Mouse (Mus musculus) A20 (cell line): ENCODE data around the gene Dennd2a.
A peak's percentile ranks its signal among the peaks of the same experiment; 100 is the strongest.
"Not testable (repeated sequence)": the region's sequence is repeated elsewhere in the genome, so short reads cannot be mapped to it uniquely, and the experiment has no call there.

Experiments
- DNase-seq: peaks from one replicate; pipeline ENCODE4 v3.0.0-alpha.2; 2011; ENCODE audit warnings: low read depth, low spot score

The Dennd2a gene

DNA sequence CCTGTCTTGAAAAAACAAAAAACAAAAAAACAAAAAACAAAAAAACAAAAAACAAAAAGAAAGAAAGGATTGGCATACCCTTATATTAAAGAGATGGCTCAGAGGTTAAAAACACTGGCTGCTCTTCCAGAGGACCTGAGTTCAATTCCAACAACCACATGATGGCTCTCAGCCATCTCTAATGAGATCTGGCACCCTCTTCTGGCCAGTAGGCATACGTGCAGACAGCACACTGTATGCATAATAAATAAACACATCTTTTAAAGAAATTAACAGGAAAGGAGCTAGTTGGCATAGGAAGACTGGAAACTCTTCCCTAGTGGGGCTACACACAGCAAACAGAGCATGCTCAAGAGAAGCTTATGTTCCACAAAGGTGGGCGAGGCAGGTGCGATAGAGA, 106.6 kb downstream of the Dennd2a start:
- DNase-seq, result peak; percentile 42

DNA sequence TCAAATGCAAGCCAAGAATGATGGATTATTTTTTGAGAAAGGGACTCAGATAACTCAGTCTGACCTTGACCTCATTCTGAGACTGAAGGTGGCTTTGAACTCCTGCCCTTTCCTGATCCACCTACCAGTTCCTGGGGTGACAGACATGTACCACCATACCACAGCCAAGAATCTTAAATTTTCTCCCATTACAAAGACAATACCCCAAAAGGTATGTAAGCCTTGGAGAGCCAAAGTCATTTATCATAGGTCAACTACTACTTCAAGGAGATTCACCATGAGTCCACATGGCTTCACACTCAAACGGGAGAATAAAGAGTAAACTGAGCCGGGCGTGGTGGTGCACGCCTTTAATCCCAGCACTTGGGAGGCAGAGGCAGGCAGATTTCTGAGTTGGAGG, 107.1 kb downstream of the Dennd2a start:
- DNase-seq, result no peak

DNA sequence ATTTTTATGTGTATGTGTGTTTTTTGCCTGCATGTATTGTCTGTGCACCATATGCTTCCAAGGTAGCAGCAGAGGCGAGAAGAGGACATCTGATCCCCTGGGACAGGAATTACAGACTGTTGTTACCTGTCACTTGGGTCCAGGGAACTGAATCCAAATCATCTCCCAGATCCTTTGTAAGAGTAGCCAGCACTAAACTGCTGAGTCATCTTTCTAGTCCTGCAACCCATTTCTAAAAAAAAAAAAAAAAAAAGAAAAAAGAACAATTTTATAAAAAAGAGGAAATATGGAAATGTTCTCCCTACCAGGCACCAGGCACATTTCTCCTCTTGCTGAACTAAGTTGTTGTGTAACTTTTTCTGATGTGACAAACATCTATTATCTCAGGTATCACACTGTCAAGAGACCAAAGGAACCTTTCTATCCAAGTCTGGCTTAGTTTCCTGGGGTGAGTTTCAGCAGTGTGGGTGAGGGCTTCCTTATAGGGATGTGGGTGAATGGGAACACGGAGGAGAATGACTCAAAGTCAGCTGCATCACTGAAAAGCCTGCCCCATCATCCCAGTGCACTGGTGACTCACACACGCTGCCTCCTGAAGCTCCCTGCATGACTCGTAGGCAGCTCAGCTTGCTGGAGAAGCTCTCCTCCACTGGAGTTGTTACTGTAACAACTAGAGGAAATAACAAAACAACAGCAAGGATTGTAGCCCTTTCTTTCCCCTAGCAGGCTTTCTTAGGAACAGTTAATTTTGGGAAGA, 110.1 kb downstream of the Dennd2a start:
- DNase-seq, result no peak

DNA sequence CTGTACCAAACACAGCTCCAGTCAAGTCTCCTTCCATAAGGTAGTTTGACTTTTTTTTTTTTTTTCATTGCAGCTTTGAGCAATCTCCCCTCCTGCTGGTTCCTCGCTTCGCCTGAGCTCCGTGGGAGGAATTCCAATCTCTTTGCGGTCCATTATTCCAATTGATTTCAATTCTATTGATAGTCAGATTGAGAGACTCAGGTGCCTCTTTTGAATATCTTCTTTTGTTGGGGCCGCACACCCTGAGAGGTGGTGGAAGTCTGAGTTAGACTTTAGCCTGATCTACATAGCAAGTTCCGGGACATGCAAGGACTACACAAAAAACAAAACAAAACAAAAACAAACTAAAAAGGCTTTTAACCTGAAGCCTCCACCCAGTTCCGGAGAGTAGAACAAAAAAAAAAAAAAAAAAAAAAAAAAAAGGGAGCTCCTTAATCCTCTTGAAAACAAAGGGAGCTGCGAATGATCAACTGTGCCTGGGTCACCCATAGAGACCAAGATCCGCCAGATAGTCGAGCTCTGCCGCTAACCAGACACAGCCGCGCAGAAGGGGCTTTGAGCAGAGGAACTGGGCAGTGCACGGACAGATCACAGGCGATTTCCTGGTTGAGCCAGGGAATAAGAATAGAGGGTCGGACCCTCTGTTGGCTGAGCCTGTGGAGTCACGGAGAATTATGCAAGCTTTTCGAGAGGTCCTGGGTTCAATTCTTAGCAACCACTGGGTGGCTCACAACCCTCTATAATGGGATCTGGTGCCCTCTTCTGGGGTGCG, 111.7 kb downstream of the Dennd2a start:
- peak; percentile 11 for DNase-seq

DNA sequence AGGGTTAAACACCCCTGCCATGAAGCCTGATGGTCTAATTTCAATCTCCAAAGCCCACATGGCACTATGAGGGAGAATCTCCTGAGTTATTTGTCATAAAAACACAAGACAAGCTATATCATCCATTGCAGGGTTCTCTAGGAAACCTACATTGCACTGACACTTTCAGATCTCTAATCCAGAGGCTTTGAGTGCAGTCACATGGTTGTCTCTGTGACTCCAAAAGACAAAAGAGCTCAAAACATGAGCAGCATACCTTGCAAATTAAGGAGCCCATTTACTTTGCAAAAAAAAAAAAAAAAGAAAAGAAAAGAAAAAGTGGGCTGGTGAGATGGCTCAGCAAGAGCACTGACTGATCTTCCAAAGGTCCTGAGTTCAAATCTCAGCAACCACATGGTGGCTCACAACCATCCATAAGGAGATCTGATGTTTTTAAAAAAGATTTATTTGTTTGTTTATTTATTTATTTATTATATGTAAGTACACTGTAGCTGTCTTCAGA, 114.8 kb downstream of the Dennd2a start:
- DNase-seq, result no peak

DNA sequence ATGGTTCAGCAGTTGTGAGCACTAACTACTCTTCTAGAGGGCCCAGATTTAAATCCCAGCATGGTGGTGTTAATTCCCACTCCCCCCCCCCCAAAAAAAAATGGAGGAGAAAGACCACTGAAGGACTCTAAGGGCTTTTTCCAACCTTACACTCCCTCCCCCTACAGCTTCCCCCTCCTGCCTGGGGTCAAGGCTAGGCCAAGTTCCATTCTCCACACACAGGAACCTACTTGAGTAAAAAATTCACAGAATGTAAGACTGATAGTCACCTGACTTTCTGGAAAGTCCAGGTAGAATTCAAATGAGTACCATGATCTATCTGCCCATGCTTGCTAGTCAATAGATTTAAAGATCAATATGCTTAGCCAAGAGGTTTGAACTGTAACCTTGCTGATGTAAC, 117.5 kb downstream of the Dennd2a start:
- no peak for DNase-seq

DNA sequence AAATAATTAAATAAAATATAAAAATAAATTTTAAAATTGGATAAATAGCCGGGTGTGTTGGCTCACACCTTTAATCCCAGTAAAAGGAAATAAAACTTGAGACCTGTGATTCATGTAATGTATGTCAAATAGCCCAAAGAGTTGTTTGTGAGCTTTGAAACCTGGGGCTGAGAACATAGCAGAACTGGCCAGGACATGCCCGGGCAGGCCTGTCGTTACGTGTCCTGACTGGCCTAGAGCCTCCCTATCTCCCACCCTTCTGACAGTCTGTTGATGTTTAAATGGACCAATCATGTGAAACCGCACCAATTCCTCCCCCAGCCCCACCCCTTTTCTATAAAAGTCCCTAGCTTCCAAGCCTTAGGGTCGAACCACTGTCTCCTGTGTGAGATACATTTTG, 120.1 kb downstream of the Dennd2a start:
- DNase-seq, result not testable (repeated sequence)

DNA sequence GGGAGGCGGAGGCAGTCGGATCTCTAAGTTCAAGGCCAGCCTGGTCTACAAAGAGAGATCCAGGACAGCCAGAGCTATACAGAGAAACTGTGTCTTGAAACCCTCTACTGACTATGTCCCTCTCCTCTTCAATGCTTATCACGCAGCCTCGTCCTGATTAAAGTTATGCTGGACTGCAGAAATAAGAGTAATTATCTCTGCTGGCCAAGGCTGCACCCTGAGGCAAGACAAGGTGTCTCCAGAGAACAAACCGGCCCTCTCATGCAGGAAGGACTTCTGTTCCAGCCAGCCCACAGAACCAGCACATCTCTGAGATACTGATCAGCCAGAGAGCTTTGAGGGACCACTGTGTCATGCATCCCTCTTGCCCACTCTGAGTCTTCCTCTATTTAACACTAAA, 121.8 kb downstream of the Dennd2a start:
- DNase-seq, result no peak

DNA sequence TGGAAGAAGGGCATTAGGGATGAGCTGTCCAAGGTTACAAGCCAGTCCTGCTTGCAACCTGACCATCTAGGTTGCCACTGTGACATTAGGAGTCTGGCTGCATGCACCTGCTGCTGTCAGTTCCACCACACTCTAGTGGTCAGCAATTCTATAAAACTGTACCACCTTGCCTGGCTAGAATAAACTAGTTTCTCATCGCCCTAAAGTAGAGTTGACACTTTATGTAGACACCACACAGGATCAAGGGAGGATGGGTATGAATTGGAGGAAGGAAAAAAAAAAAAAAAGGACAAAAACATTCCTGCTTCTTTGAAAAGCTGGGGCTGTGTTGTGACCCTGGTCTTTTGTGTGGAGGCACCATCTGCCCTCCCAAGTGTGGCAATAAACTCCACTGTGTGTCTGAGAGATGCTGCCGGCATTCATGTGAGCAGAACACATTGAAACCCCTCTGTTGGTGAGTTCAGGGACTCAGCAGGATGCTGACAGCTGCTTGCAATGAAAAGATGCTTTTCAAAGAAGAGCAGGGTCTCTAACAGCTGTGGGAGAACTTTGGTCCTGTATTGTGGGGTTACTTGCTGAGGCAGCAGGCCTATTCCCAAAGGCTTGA, 122.7 kb downstream of the Dennd2a start:
- no peak for DNase-seq

DNA sequence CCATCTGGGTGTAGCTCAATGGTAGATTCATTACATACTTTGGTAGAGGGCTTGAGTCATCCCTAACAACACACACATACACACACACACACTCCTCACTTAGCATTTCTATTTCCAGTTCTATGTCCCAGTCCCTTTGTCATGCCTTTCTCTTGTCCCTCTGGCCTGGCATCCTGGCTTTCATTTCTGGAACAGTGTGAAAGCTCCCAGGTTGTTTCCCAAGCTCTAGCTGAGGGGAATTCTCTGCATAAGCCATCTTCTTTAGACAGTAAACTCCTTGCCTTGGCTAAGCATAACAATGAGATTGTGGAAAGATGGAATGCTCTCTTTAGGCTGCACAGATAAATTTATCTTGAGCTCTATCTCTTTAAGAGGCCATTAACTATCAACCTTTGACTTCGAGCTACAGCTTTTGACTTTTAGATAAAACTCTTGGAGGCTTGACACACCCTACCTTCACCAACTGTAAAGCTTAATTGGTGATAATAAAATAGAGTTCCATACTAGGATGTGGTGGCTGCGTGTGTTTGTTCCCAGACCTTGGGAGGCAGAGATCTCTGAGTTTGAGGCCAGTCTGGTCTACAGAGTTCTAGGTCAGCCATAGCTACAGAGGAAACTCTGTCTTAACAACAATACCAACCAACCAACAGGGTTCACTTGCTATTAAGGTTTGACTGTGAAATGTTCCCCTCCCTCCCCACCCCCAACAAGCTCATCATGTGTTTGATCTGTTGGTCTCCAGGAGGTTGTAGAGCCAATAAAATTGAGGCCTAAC, 123.4 kb downstream of the Dennd2a start:
- no peak for DNase-seq

DNA sequence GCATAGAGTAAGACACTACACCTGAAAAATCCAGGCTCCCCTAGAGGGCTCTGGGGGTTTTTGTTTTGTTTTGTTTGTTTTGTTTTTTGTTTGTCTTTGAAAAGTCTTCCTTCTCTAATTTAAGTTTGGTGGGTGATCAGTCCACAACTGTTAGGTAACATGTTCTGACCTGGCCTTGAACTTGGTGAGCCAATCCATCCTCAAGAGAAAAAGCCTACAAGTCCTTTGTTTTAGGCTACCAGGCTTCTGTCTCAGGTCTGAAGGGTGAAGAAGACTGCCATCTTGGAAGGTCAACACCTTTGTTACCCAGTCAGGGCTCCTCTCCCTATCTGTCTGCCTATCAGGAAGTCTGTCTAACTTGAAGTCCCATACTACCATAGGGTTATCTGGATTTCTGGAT, 124.0 kb downstream of the Dennd2a start:
- no peak for DNase-seq

DNA sequence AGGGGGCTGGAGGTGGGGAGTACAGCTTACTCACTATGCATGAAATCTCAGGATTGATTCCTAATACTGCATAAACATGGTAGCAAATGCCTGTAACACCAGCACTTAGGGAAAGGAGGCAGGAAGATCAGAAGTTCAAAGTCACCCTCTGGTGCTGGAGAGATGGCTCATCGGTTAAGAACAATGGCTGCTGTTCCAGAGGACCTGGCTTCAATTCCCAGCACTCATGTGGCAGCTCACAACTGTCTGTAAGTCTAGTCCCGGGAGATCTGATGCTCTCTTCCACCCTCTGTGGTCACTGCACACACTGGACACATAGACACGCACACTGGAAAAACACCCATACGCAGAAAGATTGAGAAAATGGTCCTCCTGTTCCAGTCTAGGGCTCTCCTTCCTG, 124.5 kb downstream of the Dennd2a start:
- no peak for DNase-seq

DNA sequence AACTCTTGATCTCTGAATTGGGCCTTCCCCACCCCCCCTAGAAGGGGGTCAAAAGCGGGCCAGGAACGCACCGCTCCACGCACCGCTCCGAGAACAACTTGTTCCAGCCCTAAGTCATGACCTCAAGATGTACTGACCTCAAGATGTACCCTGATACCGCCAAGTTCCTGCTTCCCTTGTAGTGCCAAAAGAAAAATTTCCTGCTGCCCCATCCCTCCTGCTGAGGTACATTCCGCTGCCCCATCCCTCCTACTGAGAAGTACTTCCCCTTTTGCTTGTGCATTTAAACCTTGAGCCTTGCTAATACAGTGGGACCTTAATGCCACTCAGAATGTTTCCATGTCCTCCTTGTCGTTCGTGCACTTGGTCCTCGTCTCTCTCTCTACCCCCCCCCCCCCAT, 126.9 kb downstream of the Dennd2a start:
- DNase-seq, result no peak

DNA sequence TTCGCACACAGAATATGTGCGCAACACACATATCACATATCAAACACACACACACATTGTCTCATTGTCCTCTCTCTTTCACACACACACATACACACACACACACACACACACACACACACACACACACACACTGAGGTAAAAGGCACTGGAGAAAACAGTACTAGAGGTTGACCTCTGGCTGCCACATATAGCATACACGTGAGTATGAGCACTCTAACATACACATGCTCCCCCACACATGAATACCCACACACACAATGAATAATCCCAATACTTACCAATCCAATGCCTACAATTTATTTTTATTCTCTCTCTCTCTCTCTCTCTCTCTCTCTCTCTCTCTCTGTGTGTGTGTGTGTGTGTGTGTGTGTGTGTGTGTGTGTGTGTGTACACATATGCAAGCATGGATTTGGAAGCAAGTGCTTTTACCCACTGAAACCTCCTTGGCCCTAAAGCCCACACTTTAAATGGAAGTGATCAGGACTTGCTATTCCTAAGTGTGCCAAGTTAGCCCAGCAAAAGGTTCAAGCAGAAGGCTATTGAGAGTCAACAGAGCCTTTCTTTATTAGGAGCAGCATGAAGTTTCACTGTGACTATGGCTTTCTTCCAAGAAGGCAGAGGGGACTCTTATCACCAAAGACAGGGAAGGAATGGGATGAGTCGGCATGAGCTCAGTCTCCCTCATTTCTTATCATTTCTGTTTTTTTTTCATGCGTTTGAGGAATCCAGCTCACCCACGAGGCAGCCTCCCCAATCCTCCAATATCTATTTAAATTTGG, 128.5 kb downstream of the Dennd2a start:
- no peak for DNase-seq

DNA sequence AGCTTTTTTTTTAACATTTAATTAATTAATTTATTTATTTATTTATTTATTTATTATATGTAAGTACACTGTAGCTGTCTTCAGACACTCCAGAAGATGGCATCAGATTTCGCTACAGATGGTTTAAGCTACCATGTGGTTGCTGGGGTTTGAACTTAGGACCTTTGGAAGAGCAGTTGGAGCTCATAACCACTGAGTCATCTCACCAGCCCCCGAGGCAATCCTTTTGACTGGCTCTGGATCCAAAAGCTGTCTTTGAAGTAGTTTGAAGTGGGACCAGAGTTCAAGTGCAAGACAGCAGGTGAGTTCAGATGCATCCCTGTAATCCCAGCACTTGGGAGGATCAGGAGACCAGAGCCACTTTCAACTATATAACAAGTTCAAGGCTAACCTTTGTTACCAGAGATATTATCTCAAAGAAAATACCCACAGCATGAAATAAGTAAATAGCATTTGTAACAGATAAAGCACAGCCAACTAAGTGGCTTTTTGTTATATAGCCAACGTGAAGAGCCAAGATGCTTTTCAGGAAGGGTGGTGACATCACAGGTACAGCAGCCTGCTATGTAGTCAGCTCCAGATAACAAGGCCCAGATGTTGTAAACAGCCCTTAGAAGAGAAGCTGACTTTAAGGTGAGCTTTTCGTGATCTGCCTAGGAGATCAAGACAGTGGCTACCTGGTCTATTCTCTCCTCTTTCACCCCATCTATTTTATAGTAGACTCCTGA, 130.2 kb downstream of the Dennd2a start:
- DNase-seq, result no peak

DNA sequence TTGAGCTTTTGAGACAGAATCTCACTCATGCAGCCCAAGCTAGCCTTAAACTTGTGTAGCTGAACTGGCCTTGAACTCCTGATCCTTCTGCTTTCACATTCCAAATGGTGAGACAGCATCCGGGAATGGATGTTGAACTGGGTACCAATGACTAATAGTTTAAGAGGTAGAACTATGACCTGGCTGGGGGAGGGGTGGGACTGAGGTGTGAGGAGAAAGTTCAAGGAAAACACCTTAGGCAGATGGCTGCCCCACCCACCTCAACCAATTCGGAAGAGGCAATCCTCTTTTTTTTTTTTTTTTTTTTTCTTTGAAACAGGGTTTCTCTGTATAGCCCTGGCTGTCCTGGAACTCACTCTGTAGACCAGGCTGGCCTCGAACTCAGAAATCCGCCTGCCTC, 130.9 kb downstream of the Dennd2a start:
- DNase-seq, result no peak

DNA sequence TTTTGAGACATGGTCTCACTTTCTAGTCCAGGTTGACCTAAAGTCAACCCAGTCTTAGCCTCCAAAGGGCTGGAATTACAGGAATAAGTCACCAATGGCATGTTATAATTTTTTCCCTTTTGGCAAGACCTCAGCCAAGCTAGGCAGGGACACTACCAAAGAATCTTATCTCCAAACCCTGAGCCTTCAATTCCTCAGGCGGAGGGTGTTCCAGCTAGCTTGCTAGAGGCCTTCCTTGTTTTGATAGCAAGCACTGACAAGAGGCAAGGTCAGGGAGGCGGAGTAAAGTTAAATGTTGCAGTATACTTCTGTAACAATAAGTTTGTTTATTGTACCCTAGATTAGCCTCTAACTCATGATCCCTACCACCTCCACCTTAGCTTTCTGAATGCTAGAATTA, 132.5 kb downstream of the Dennd2a start:
- DNase-seq, result no peak

DNA sequence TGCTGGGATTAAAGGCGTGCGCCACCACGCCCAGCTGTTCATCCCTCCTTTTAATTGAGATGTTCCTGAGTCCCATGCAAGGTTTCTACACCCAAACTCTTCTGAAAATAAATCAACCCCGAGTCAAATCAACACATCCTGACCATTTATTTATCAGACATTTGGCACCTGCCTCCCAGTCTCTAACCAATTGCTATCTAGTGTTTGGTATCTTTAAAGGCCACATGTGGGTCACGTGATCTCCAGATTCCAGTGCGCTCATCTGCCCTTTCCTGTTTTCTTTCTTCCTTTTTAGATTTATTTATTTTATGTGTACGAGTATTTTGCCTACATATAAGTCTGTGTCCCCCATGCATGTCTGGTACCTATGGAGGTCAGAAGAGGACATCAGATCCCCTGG, 134.0 kb downstream of the Dennd2a start:
- no peak for DNase-seq

DNA sequence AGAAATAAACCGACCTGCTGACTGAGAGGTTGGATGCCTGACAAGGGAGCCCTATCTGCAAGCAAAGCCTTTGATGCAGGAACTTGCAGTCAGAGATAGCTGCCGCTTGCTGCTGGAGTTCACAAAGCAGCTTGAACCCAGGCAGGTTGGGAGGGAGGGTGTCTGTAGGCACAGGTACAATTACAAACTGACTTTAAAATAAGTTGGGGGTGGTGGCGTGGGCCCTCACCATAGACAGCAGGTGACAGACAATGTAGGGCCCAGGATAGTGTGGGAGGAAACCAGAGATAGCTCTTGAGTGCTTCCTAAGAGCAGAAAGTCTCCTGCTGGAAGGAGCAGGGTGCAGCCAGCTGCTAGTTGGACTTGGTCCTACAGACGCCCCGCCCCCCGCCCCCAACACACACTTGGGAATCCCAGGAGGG, 134.5 kb downstream of the Dennd2a start:
- DNase-seq, result no peak

DNA sequence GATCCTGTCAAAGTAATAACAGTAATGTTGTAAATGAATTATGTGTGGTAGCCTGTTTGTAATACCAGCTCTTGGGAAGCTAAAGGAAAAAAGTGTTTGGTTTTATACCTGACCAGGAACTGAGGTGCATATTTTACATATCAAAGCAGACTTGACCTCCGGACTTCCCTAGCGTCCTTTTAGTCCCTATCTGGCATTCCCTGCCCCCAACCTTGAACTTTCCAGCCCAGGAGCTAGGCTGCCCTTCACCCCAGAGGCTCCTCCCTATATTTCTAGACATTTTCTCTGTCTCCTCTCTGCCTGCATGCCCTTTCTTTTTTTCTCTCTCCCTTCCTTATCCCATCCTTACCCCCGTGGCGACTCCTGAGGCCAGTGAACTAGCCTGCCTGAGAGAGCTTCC, 136.8 kb downstream of the Dennd2a start:
- no peak for DNase-seq
